Mouse (Mus musculus): ENCODE results near the gene Myt1.

DNA sequence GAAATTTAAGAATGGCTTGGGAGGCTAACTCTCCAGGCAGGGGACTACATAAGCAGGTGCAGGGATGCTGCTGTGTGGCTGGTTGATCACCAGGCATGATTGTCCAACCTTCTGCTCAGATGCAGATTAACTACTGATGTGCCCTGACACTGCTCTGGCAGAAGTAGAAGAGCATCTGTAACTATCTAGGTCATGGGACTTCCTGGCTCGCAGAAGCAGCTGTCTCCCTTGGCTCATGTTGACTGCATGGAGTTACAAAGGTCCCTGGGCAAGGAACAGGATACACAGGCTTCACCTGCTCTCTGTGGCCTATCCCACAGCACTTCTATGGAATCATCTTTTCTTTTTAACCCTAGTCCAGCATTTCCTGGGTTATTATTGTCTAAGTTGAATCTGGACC lies 12.7 kb downstream of the Myt1 start:
- TF ChIP-seq GATA1 (IDR thresholded peaks at IDR 0.05; ENCODE audit: low read length) (no peak), TAL1 (IDR thresholded peaks at IDR 0.05; ENCODE audit: low read length) (no peak)

Measured in erythroblast, embryonic 14.5 days (primary cell).